Mouse (Mus musculus) midbrain, embryonic 11.5 days (tissue): ENCODE measurements around the gene Mkln1. TPM values are rescaled to one million over a fixed set of nuclear protein-coding genes. Genes with fewer than 3 reads are reported as not detected.

Experiments
- ATAC-seq: fragments of 200-750 bp; cut with Nextera tagmentation; 2 replicates; pipeline ENCODE4 v1.8.0; 2017; ENCODE audit warnings: moderate TSS enrichment, moderate library complexity; ENCODE audit not compliant: low FRiP score
- DNase-seq: peaks from one replicate; pipeline ENCODE4 v3.0.0; 2015; ENCODE audit warnings: low spot score; ENCODE audit errors: missing footprints
- H3K27ac ChIP-seq: fragments of 300-500 bp; sonication (generic); 2 replicates; pipeline ENCODE4 v1.5.1; 2014; ENCODE audit warnings: low read depth, low read length
- H3K27me3 ChIP-seq: fragments of 300-500 bp; sonication (generic); 2 replicates; pipeline ENCODE4 v1.6.1; 2014; ENCODE audit warnings: mild to moderate bottlenecking, low read length, moderate library complexity, mixed read lengths; ENCODE audit not compliant: control insufficient read depth, insufficient read depth
- H3K36me3 ChIP-seq: fragments of 300-500 bp; sonication (generic); 2 replicates; pipeline ENCODE4 v1.6.1; 2014; ENCODE audit warnings: mild to moderate bottlenecking, low read length, moderate library complexity, mixed read lengths; ENCODE audit not compliant: control insufficient read depth, insufficient read depth
- H3K4me1 ChIP-seq: fragments of 300-500 bp; sonication (generic); 2 replicates; pipeline ENCODE4 v1.6.1; 2014; ENCODE audit warnings: low read length; ENCODE audit not compliant: control insufficient read depth, insufficient read depth
- H3K4me2 ChIP-seq: fragments of 300-500 bp; sonication (generic); 2 replicates; pipeline ENCODE4 v1.6.1; 2014; ENCODE audit warnings: mild to moderate bottlenecking, moderate library complexity
- H3K4me3 ChIP-seq: fragments of 300-500 bp; sonication (generic); 2 replicates; pipeline ENCODE4 v1.5.1; 2014; ENCODE audit warnings: low read depth, low read length
- H3K9ac ChIP-seq: fragments of 300-500 bp; sonication (generic); 2 replicates; pipeline ENCODE4 v1.6.1; 2014; ENCODE audit warnings: low read length
- H3K9me3 ChIP-seq: fragments of 300-500 bp; sonication (generic); 2 replicates; pipeline ENCODE4 v1.6.1; 2016; ENCODE audit warnings: low read length; ENCODE audit not compliant: control insufficient read depth
- WGBS: fragments of 180-500 bp; shearing (Covaris S2); extraction: QIAGEN DNeasy Blood & Tissue Kit; methylation state at CpG from one replicate; pipeline ENCODE4 v1.1.7; 2014; 5-methylcytosine and 5-hydroxymethylcytosine counted together
- polyA plus RNA-seq: library from polyadenylated mRNA; unstranded; fragments of >200 nt; fragmentation: Nextera tagmentation; extraction: Ambion mirVana; gene quantifications from 2 replicates; pipeline ENCODE4 v1.2.1, GENCODE M21; 2014

The Mkln1 gene
- polyA plus RNA-seq, 1 experiment from 2014 or later = 217 TPM

DNA sequence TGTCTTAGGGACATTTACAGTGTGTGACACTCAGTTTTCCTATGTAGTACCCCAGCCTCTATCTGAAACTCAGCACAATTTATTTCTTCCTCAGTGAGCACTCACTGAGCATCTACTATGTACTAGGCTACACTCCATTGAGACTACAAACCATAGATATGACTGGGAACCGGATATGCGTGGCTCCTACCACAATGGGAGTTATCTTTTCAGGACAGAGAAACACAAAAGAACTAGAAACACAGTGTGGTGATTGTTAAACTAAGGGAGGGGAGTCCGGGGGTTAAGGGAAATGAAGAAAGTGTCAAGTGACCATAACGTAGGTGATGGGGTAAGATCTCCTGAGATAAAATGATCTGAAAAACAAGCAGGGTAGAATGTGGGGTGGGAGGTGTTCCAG lies 2.4 kb upstream of the Mkln1 start:
- Histone ChIP-seq H3K4me1 (peaks cover 15% of the 10 kb centered on the region), H3K9ac (no peak overlapping the region), H3K27me3 (no peaks in the 10 kb centered on the region), H3K36me3 (no peaks in the 10 kb centered on the region), H3K9me3 (no peaks in the 10 kb centered on the region), H3K4me3 (no peak overlapping the region), H3K27ac (no peak overlapping the region), H3K4me2 (no peak overlapping the region)
- 79% methylated on average over 4 of the region's 4 CpGs for WGBS
- DNase-seq (no peak), ATAC-seq (no peak)

DNA sequence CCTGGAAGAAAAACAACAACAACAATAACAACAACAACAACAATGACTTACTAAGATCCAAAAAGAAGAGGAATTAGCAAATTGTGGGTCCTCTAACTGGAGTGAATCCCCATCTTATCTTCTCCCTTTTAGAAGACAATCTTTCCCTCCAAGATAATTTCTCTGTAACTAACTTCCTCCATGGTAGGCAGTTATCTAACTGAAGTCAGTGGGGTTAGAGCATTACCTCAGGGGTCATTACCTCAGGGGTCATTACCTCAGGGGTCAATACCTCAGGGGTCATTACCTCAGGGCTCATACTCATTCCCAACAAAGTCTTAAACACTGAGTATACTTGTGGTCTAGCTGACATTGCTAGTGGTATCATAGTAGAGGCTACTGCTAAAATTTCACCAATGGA lies 1.2 kb upstream of the Mkln1 start:
- H3K36me3 ChIP-seq = no peaks in the 10 kb centered on the region
- no peak overlapping the region for H3K4me3 ChIP-seq

GRCm38 (mm10) chr6:31397775-31398430 lies 632 bp upstream of the Mkln1 start:
- Histone ChIP-seq H3K9ac (no peak overlapping the region), H3K27ac (no peak overlapping the region), H3K36me3 (no peaks in the 10 kb centered on the region), H3K9me3 (no peaks in the 10 kb centered on the region), H3K4me2 (peak overlapping the region; percentile 8), H3K4me1 (peaks cover 16% of the 10 kb centered on the region), H3K4me3 (peak overlapping the region; percentile 99; the same call in 1 of the 2 replicates), H3K27me3 (no peaks in the 10 kb centered on the region)
- DNase-seq (peak; percentile 85), ATAC-seq (no peak)
- 69% methylated on average over 10 of the region's 10 CpGs for WGBS

More for the DNA sequence above, 1.2 kb upstream of the Mkln1 start:
- Histone ChIP-seq H3K9ac (no peak overlapping the region), H3K27ac (no peak overlapping the region), H3K4me1 (peaks cover 16% of the 10 kb centered on the region), H3K4me2 (no peak overlapping the region), H3K27me3 (no peaks in the 10 kb centered on the region), H3K9me3 (no peaks in the 10 kb centered on the region)
- DNase-seq (no peak), ATAC-seq (no peak)

GRCm38 (mm10) chr6:31399206-31399549 lies 643 bp downstream of the Mkln1 start:
- no peaks in the 10 kb centered on the region for H3K36me3 ChIP-seq
- DNase-seq = peak; percentile 91
- ATAC-seq = no peak; the same call in none of the 2 replicates
- under 1% methylated on average over 28 of the region's 28 CpGs for WGBS
- H3K4me1 ChIP-seq = peaks cover 16% of the 10 kb centered on the region
- no peaks in the 10 kb centered on the region for H3K27me3 ChIP-seq
- peak overlapping the region; percentile 56 for H3K4me2 ChIP-seq
- H3K9me3 ChIP-seq = no peaks in the 10 kb centered on the region
- peak overlapping the region; percentile 82 for H3K27ac ChIP-seq
- H3K4me3 ChIP-seq = peak overlapping the region; percentile 99
- peak overlapping the region; percentile 99 for H3K9ac ChIP-seq

- peak overlapping the region; percentile 99 for H3K4me3 ChIP-seq
- H3K4me2 ChIP-seq = peak overlapping the region; percentile 56
- no peaks in the 10 kb centered on the region for H3K27me3 ChIP-seq
- no peaks in the 10 kb centered on the region for H3K9me3 ChIP-seq
- peak overlapping the region; percentile 99 for H3K9ac ChIP-seq
- H3K4me1 ChIP-seq = peaks cover 16% of the 10 kb centered on the region
- WGBS = 2% methylated on average over 13 of the region's 13 CpGs
- peak; percentile 93 for DNase-seq
- H3K27ac ChIP-seq = no peak overlapping the region
- ATAC-seq = no peak
- no peaks in the 10 kb centered on the region for H3K36me3 ChIP-seq
Observed at GRCm38 (mm10) chr6:31399566-31399965, 1.0 kb downstream of the Mkln1 start.

GRCm38 (mm10) chr6:31411017-31411416 lies 12.5 kb downstream of the Mkln1 start:
- no peak for ATAC-seq
- Histone ChIP-seq H3K36me3 (no peaks in the 10 kb centered on the region), H3K4me2 (no peak overlapping the region), H3K27me3 (no peaks in the 10 kb centered on the region), H3K4me3 (no peak overlapping the region), H3K9me3 (no peaks in the 10 kb centered on the region), H3K27ac (no peak overlapping the region), H3K4me1 (no peaks in the 10 kb centered on the region), H3K9ac (no peak overlapping the region)
- 77% methylated on average over 1 of the region's 1 CpGs for WGBS
- no peak for DNase-seq

- Histone ChIP-seq H3K27me3 (no peaks in the 10 kb centered on the region), H3K4me1 (no peaks in the 10 kb centered on the region), H3K36me3 (no peaks in the 10 kb centered on the region), H3K9ac (no peak overlapping the region), H3K4me2 (no peak overlapping the region), H3K27ac (no peak overlapping the region), H3K9me3 (no peaks in the 10 kb centered on the region), H3K4me3 (no peak overlapping the region)
- DNase-seq = peak; percentile 82
- ATAC-seq = peak; percentile 57; the same call in 1 of the 2 replicates
Observed at GRCm38 (mm10) chr6:31412487-31412886, 14.0 kb downstream of the Mkln1 start.

- Histone ChIP-seq H3K4me1 (no peaks in the 10 kb centered on the region), H3K27ac (no peak overlapping the region), H3K4me3 (no peak overlapping the region), H3K27me3 (no peaks in the 10 kb centered on the region), H3K36me3 (no peaks in the 10 kb centered on the region), H3K9ac (no peak overlapping the region), H3K4me2 (no peak overlapping the region), H3K9me3 (no peaks in the 10 kb centered on the region)
- DNase-seq (no peak), ATAC-seq (no peak)
Observed at GRCm38 (mm10) chr6:31413556-31413955, 15.0 kb downstream of the Mkln1 start.

DNA sequence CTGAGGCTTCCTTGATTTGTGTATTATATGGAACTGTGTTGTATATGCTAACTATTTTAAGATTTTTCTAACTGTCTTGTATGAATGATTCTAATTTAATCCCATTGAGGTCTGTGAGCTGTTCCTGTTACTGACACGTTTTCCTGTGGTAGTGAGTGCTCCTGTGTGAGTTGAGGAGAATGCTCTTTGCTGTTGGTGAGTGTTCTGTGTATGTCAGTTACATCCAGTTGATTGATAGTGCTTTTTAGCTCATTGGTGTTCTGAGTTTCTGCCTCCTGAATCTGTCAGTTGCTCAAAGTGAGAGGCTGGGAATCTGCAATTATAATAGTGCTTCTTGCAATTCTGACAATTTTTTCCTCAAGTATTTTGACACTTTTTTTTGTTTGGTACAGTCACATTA lies 15.8 kb downstream of the Mkln1 start:
- DNase-seq (no peak), ATAC-seq (no peak)
- H3K36me3 ChIP-seq = no peaks in the 10 kb centered on the region
- H3K27ac ChIP-seq = no peak overlapping the region
- H3K9me3 ChIP-seq = no peaks in the 10 kb centered on the region
- 58% methylated on average over 1 of the region's 1 CpGs for WGBS
- no peaks in the 10 kb centered on the region for H3K4me1 ChIP-seq
- H3K27me3 ChIP-seq = no peaks in the 10 kb centered on the region
- no peak overlapping the region for H3K9ac ChIP-seq
- H3K4me3 ChIP-seq = no peak overlapping the region
- H3K4me2 ChIP-seq = no peak overlapping the region
